Mouse (Mus musculus) large intestine, adult 2 months (tissue): ENCODE data around the gene Lpin1. TPM values are rescaled to one million over a fixed set of nuclear protein-coding genes. Genes with fewer than 3 reads are reported as not detected.

Experiments
- DNase-seq: peaks from one replicate; pipeline ENCODE4 v3.0.0-alpha.2; 2012; ENCODE audit warnings: low read depth, low spot score
- WGBS: fragments of 180-500 bp; shearing (Covaris S2); methylation state at CpG from one replicate; pipeline ENCODE4 v1.1.7; 2018; 5-methylcytosine and 5-hydroxymethylcytosine counted together
- polyA plus RNA-seq: library from polyadenylated mRNA; depleted of rRNA; stranded (reverse); fragments of >200 nt; gene quantifications from 2 replicates; pipeline ENCODE4 v1.2.3, GENCODE M21; 2012; rRNA removed

Lpin1 gene
- polyA plus RNA-seq: 4.9 and 7.9 TPM in 2 replicates

DNA sequence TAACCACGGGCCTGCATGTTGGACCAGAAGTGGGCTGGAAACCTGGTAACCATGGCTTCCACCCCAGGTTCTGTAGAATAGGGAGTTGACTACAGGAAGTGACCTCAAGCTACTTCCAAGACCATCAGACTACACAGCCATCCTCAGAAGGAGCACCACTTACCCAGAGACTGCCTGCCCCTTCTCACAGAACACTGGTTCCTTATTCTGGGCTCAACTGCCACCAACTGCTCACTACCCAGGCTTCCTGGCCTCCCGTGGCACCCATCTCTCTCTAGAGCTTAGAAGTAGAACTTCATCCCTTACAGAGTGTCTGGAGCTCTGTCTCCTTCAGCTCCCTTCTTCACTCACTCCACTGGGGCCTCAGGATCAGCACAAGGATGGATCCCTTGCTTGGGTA, at the start of gene Lpin1:
Gene Lpin1, minus strand, starts transcription at position 31 of the 400 bp plus-strand sequence.
- DNase-seq: no peak
- 63% methylated on average over 2 of the region's 2 CpGs for WGBS

DNA sequence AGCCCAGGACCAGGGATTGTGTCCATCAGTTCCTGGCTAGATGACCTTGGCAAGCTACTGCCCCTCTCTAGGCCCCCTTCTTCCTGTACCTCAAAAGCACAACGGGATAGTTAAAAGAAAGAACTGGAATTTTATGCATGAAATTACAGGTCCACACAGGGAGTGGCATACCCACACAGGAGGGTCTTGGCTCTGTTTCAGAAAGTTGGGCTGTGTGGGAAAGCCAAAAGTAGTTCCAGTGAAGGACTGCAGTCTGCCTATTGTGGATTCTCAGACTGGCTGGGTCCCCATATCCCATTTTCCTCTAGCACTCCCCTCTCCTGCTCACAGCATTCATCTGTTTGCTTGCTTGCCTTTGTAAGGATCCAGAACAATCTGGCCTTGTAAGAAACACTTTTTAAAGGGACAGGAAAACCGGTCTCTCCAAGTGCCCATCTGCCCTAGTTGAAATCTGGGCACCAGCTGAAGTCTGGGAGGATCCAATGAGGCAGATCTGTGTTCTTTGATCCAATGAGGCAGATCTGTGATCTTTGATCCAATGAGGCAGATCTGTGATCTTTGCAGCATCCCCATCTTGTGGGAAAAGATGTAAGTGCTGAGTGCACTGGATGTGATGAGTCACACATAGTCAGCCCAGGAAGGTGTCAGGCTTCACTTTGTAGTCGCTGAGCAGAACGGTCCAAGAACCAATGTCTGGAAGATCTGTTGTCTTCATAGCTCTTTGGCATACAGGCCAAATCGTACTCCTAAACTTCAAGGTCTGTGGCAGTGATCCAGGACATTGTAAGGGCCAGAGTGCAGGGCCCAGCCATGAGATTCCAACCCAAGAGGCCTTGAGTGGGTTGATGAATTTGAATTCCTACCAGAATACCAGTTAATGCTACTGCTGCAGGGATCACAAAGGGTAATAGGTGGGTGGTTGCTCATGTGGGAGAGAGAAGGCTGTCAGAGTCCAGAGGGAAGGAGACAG, 46.4 kb upstream of the Lpin1 start:
- no peak for DNase-seq
- 57% methylated on average over 5 of the region's 5 CpGs for WGBS

DNA sequence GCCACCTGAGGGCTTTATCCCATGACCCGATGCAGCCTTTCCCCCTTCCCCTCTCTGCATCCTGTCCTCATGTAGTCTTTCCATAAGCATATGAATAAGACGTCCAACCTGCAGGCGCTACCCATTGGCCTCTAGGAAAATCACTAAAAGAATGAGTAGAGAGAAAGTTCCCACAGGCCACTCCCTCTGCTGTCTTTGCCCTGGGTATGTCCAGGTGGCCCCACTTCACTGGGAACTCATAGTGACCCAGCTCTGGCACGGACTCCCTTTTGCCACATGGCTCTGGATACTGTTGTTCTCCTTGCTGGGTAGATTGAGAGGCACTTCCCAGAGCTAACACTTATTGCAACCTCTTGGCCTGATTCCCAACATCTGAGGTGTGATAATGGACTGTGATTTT, 44.8 kb upstream of the Lpin1 start:
- DNase-seq: no peak

DNA sequence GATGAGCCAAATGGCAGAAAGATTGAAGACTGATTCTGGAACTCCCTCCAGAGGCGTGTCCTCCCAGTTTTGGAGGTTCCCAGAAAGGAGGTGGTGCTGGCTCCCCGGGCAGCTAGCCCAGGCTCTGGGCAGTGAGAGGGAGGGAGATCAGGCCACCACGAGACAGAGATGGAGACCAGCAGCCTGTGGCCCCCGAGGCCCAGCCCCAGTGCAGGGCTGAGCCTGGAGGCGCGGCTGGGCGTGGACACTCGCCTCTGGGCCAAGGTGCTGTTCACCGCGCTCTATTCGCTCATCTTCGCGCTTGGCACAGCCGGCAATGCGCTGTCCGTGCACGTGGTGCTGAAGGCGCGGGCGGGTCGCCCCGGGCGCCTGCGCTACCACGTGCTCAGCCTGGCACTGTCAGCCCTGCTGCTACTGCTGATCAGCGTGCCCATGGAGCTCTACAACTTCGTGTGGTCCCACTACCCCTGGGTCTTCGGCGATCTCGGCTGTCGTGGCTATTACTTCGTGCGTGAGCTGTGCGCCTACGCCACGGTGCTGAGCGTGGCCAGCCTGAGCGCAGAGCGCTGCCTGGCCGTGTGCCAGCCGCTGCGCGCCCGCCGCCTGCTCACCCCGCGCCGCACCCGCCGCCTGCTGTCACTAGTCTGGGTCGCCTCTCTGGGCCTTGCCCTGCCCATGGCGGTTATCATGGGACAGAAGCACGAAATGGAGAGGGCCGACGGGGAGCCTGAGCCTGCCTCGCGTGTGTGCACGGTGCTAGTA, 42.7 kb upstream of the Lpin1 start, which contains the start of gene Ntsr2:
Gene Ntsr2, plus strand, starts transcription at position 51 of the 762 bp plus-strand sequence.
- 4% methylated on average over 58 of the region's 58 CpGs for WGBS
- DNase-seq: no peak

More for the DNA sequence above, 44.8 kb upstream of the Lpin1 start:
- WGBS: 73% methylated on average over 4 of the region's 4 CpGs

DNA sequence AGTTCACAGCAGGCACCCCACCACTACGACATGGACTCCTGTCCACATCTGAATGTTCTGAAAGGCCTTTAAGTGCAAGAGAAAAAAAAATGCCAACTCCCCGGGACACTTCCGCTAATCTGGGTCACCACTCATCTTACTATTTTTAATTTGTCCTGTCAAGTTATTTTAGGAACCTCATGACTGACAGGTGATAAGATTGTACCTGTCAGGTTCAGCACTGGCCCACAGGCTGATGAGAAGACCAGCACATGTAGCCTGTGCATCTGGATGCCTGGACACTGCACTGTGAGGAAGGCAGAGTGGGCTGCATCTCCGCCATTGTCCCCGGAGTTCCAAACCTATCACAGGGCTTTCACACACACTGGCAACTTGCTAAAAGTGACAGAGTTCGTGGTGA, 39.1 kb upstream of the Lpin1 start:
- no peak for DNase-seq
- WGBS: 75% methylated on average over 6 of the region's 6 CpGs

DNA sequence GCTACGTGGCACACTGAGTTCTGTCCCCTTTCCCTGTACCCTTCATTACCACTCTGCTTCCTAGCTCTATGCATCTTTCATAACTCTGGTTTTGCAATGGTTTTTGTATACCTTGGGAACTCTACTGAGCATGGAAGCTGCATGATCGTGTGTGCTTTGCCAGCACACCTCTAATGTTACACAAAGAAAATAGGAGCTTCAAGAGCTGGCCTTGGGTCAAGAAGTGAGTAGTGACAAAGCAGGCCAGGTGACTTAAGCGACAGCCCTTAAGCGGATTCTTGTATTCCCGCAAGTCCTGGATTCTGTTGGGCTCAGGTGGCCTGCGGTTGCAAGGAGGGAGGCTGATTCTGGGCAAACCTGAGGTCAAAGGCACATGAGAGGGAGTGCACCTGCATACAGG, 37.5 kb upstream of the Lpin1 start:
- WGBS: 77% methylated on average over 6 of the region's 6 CpGs
- DNase-seq: no peak

DNA sequence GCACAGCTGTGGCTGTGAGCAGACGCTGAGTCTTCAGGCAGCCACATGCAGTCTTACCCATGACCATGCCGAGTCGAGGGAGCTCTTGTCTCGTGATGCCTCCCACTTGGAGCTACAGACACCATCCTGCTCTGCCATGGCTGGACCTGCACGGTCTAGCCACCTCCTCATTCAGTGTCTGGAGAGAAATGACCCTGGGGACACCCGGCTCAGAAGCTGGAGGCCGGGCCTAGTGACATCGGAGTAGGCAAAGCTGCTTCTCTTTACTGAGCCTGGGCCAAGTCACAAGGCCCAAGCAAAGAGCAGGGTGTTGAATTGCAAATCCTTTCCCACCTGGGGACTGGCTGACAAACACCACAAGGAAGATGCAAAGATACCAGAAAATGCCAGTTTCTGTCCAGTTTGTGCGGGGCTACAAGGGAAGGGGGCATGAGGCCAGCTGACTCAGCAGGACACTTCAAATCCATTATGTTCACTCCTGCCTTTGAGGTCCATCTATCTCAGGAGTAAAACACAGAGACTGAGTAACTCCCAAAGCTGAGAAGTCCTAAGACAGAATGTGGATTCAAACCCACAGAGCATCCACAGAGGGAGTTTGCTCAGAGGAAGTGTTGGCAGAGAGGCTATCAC, 36.1 kb upstream of the Lpin1 start:
- 52% methylated on average over 9 of the region's 9 CpGs for WGBS

DNA sequence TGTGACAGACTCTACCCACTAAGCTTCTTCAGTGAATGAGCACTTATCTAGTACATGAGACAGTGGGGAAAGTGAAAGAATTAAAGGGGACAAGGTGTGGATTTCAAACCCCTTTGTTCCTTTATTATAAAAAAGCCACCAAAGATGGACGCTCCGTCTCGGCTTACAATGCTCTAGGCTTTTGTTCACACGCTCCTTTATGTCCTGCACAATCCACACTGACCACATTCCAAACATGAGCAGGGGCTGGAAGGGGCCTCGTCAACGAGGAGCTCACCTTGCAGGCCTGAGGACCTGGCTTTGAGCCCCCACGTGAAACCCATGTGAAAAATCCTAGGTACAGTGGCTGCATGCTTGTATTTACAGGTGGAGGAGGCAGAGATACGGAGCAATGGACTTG, 33.9 kb upstream of the Lpin1 start:
- WGBS: 60% methylated on average over 8 of the region's 8 CpGs
- no peak for DNase-seq

More for the DNA sequence above, 36.1 kb upstream of the Lpin1 start:
- DNase-seq: no peak

DNA sequence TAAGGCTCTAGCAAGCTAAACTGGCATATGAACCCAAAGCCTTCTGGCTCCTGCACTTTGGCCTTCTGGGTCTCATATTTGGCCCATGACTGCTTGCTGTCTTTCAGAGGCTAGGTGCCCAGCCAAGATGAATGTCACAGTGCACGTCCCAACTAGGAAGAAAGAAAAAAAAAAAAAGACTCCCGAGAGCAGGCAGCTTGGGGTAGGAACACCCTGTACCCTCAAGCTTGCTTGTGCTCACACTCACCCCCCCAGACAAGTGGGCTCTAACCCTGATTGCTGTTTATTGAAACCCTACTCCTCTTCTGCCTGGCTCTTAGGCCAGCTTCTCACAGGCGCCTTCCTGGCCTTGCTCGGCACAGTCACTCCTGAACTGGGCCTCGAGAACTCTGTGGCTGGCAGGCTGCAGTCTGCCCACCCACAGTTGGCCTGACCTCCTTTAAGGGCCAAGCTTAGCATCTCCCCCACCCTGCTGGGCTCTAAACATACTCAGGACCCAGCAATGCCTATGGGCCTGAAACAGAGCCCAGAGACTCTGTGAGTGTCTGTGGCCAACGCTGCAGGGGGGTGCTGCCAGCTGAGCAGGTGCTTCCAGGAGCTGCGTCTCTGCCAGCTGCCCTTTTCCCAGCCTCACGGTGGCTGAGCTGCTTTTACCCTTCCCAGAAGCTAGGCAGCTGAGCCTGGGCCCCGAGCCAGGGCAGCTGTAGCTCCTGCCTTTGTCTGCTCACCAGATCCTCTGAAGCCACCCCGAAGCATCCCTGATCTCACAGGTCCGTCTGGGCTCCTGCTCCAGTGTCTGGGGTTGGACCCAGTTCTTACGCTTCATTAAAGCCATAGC, 33.0 kb upstream of the Lpin1 start:
- DNase-seq: no peak
- 43% methylated on average over 12 of the region's 12 CpGs for WGBS

DNA sequence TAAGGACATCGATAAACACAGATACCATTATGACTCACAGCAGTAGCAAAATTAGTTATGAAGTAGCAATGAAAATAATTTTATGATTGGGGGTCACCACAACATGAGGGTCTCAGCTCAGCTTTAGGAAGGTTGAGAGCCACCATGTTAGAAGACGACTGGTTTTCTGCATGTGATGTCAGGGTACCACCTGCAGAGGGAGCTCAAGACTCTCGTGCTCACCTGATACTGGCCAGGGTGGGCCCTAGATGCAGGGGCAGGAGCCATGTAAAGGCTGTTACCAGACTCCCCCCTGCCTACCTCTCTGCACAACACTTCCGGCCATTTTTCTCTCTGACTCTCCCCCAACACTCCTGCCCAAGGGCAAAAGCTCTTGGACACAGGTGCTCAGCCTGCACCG, 31.2 kb upstream of the Lpin1 start:
- 56% methylated on average over 5 of the region's 5 CpGs for WGBS
- DNase-seq: no peak

DNA sequence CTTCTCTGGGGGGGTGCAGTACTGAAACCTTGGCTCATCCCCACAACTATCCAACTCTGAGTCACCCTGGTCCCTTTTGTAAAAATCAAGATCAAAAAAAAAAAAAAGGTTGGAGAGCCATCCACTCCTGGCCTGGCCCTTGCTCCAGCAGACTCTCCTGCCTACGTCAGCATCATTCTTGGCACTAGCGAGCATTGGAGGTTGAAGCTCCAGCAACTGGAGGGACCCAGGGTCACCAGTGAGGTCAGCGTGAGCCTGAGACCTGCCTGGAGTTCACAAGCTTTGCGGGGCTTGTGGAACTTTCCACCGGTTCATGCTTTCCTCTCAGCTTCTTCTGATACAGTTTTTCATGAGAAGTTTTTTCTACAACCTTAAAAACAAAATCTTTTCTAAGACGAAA, 29.3 kb upstream of the Lpin1 start:
- DNase-seq: no peak
- 89% methylated on average over 6 of the region's 6 CpGs for WGBS

DNA sequence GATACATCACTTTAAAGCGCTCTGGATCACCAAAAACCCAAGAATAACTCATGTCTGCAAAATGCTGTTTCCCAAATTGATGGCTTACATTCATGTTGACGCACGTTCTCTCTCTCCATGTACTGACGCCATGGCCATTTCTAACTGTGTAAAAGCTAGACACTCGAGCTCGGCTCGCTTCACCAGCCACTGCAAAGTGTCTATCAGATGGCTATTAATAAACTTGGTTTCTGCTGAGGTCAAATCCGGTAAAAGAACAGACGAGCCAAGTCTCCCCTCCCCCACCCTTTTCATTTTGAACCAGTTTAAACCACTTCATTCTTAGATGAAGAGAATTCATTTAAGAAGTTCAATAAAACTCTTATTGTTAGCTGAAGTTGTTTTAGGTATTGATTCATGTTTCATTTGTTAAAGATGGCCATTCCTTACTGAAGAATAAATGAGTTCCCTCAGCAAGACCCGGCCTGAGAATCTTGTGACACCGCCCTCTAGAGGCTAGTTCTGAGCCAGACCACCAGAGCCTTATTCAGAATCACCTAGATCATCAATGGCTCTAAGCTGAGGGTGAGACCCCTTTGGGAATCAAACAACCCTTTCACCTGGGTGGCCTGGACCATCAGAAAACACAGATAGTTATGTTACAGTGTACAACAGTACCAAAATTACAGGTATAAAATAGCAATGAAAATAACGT, 28.5 kb upstream of the Lpin1 start:
- WGBS: 66% methylated on average over 12 of the region's 12 CpGs
- DNase-seq: no peak

DNA sequence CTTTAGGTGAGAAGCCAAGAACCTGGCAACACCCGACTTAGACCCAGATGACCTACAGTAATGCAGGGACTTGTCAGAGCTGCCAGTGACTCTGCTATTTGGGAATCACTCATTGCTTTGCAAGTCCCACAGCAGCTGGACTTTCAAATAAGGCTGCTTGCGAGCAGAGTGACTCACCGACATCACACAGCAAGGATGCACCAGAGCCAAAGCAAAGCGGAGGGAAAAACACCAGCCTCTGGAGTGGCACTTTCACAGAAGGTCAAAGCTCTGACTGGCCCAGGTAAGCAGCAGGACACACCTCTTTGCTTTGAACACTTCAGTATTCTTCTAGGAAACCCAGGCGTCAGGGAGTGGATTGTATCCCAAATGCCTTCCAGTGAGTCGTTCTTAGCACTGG, 25.1 kb upstream of the Lpin1 start:
- DNase-seq: no peak
- 46% methylated on average over 6 of the region's 6 CpGs for WGBS

DNA sequence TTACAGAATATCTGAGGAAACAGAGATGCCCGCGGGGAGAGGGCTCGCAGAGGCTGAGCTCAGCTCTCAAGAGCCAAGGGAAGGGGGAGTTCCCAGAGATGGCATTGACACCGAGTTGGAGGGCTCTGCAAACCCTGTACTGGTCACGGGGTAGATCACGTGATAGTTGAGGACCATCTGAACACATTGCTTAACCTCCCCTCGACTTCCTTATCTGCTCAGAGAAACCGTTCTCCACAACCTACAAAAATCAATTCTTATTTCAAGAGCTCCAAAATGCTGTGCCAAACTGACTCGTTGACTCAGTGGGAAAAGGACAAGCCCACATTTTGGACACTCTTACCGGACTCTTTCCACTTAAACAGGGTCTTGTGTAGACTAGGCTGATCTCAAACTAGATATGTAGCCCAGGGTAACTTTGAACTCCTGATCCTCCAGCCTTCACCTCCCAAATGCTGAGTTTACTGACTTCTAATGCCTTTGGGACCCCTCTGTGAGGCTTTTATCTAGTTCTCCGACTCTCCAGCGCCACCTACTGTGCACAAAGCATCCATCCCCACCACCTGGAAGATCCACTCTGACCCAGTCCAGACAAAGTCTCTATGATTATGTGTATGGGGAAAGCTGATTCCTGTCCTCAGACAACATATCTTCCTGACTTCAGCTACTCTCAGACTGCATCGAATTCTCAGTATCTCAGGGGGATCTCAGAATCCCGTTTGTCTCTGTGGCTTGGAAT, 23.5 kb upstream of the Lpin1 start:
- WGBS: 52% methylated on average over 14 of the region's 14 CpGs
- DNase-seq: no peak

DNA sequence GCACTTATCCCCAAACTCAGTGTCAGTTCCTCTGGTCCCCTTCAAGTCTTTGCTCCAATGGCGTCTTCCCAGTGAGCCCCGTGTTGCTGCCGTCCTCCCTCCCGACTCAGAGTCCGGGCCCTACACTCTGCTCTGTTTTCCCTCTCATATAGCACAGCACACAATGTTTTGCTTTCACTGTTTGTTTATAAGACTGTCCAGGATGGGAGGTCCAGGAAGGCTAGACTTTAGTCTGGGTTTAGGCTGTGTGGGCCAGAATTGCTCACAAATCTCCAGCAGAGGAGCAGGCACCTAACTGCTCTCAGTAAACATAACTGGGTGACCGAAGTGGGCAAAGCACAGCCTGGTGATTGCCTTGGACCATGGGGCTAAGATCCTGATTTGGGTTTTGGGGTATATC, 22.5 kb upstream of the Lpin1 start:
- no peak for DNase-seq
- WGBS: 83% methylated on average over 6 of the region's 6 CpGs

DNA sequence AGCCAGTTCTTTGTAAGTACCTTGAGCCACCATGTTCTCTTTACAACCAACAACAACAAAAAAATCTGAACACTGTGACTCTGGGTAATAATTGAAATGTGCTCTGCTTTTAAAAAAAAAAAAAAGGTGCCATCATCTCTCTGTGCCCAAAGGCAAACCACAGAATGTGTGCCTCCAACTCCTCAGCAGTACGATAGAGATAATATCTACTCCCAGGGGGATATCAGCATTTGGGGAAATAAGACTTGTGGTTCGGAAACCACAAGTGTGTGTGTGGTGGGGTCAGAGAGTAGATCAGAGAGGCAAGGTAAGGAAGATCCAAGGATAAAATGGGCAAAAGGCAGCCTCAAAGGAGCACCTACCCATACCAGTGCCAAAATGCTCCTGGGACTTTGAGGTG, 20.7 kb upstream of the Lpin1 start:
- 88% methylated on average over 2 of the region's 2 CpGs for WGBS
- DNase-seq: no peak

DNA sequence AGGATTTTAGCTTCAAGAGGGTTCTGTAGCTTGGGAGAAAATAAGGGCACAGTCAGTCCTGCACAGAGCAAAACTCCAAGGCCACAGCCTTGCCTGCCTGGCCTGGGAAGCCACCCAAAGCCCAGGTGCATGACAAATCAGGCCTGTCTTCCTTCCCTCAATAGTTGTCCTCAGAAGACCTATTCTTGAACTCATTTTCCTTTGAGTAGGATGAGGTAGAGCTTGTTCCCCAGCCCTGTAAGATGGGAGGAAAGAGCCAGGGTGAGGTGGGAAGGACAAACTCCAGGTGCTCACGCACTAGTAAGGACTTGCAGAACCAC, 20.1 kb upstream of the Lpin1 start:
- no peak for DNase-seq
- WGBS: 83% methylated on average over 1 of the region's 1 CpGs

DNA sequence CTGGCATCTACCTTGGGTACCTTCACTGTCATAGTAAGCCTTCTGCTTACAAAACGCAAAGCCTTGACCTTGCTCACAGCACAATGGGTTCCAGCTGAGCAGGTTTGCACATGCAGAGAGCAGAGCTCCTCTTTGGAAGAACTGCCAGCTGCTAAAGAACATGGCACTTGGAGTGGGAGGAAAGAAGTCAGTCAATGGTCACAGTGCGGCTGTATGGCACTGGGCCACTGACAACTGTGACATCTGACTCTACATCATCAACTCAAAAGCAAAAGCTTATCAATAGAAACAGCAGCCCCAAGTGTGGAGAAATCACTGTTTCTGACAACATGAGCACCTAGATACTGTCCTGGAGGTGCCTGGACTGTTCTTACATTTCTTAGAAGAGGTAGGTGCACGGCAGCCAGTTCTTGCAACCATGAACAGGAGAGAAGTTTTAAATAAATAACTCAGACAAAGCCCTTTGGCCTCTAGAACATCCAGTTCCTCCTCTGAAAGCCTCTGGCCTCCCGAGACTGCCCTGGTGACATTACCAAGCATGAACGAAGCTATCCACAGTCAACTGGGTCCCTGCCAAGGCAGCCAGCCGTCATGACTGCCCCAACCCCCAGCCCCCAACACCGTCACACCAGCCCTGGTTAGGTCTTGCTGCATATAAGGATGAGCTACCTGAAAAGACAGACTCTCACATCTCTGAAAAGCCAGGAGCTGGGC, 19.5 kb upstream of the Lpin1 start:
- DNase-seq: no peak
- WGBS: 47% methylated on average over 7 of the region's 7 CpGs
